Comparison of ENCODE assay signal across 13 mouse cellular contexts in the genomic region with DNA sequence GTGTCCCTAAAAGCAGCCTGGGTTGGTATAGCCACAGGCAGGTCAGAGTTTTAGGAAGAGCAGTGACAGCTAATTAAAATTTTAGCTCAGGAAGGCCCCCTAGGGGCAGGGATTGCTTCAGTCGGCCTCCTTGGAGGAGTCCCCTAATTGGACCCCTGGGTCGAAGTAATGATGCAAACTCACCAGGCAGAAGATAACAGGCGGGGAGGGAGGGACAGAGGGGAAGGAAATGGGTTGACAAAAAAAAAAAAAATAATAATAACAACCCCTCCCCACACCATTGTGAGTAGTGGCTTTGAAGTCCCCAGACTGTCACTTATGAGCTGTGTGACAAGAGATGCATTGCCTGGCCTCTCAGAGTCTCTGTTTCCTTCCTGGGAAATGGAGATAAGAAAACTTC. TPM values are rescaled to one million over a fixed set of nuclear protein-coding genes. Genes with fewer than 3 reads are reported as not detected.
DNase-seq lines count a peak whose midpoint lies in the region; ATAC-seq and TF ChIP-seq lines count a peak whose summit lies in the region.
"Had no signal": no experiment of that assay in that cellular context is flagged by ENCODE, and none has a peak within 500 bp of the region (broad histone marks: within the 10 kb centered on the region; RNA-seq: fewer than 3 reads in every experiment).

No protein-coding gene starts in this region.

- no peaks in the 10 kb centered on the region for H3K27me3 ChIP-seq in embryonic facial prominence, embryonic 14.5 days (replicated peaks; ENCODE audit: control insufficient read depth, insufficient read depth, low read length)
- peaks cover 56% of the 10 kb centered on the region for H3K27me3 ChIP-seq in embryonic facial prominence, embryonic 10.5 days (replicated peaks; ENCODE audit: low read depth, poor library complexity, severe bottlenecking)
- no peaks in the 10 kb centered on the region for H3K27me3 ChIP-seq in lung, postnatal 0 days (replicated peaks; ENCODE audit: insufficient read depth, low read length)
- H3K27me3 ChIP-seq: embryonic facial prominence, embryonic 13.5 days had no signal

- H3K27ac ChIP-seq in embryonic facial prominence, embryonic 14.5 days (replicated peaks; ENCODE audit: low read depth, low read length): no peak overlapping the region
- no peak overlapping the region for H3K27ac ChIP-seq in embryonic facial prominence, embryonic 10.5 days (replicated peaks)
- no peak overlapping the region; the same call in 1 of the 2 replicates for H3K27ac ChIP-seq in lung, postnatal 0 days (ENCODE audit: low read length)
- H3K27ac ChIP-seq: embryonic facial prominence, embryonic 13.5 days; neural tube, embryonic 12.5 days had no signal

- TF ChIP-seq EP300 in lung, postnatal 0 days (IDR thresholded peaks at IDR 0.05): peak; percentile 95

- ATAC-seq in embryonic facial prominence, embryonic 14.5 days (ENCODE audit: low read depth): peak; percentile 24; the same call in 1 of the 2 replicates
- peak; percentile 66 for ATAC-seq in lung, postnatal 0 days

- H3K4me1 ChIP-seq in embryonic facial prominence, embryonic 14.5 days (ENCODE audit: control insufficient read depth, insufficient read depth, low read length): peaks cover 8% of the 10 kb centered on the region; the same call in 1 of the 2 replicates
- peaks cover 89% of the 10 kb centered on the region for H3K4me1 ChIP-seq in embryonic facial prominence, embryonic 10.5 days
- H3K4me1 ChIP-seq in lung, postnatal 0 days (ENCODE audit: insufficient read depth, low read depth, low read length): no peaks in the 10 kb centered on the region

- H3K4me3 ChIP-seq in embryonic facial prominence, embryonic 14.5 days (ENCODE audit: low read depth, low read length): no peak overlapping the region
- H3K4me3 ChIP-seq in embryonic facial prominence, embryonic 10.5 days: no peak overlapping the region
- no peak overlapping the region for H3K4me3 ChIP-seq in lung, postnatal 0 days (ENCODE audit: low read depth, low read length)
- H3K4me3 ChIP-seq: embryonic facial prominence, embryonic 13.5 days; neural tube, embryonic 12.5 days had no signal

- peak; percentile 60 for DNase-seq in embryonic facial prominence, embryonic 14.5 days (ENCODE audit: low spot score)
- DNase-seq in embryonic facial prominence, embryonic 10.5 days (ENCODE audit: low spot score): no peak
- DNase-seq in lung, postnatal 0 days (ENCODE audit: low spot score): peak; percentile 62
- DNase-seq in lung, postnatal 25 days (ENCODE audit: low spot score): no peak
- peak; percentile 61 for DNase-seq in induced T-regulatory cell, adult 2 months (ENCODE audit: low read depth)
- peak; percentile 42 for DNase-seq in naive thymus-derived CD4-positive, alpha-beta T cell, adult 2 months (ENCODE audit: low read depth)
- no peak for DNase-seq in layer of hippocampus, adult 8-10 months (ENCODE audit: low spot score in 2 of 2)
- no peak for DNase-seq in ovary, postnatal 14 days (ENCODE audit: low spot score)
- DNase-seq: gastrocnemius, postnatal 25 days; heart, postnatal 36 days had no signal

- TF ChIP-seq CTCF in lung, postnatal 0 days (IDR thresholded peaks at IDR 0.05): peak; percentile 53

- H3K4me2 ChIP-seq in embryonic facial prominence, embryonic 14.5 days (ENCODE audit: low read depth, low read length): no peak overlapping the region
- no peak overlapping the region for H3K4me2 ChIP-seq in lung, postnatal 0 days (replicated peaks; ENCODE audit: low read depth, low read length)
- H3K4me2 ChIP-seq: embryonic facial prominence, embryonic 13.5 days; neural tube, embryonic 12.5 days had no signal

- H3K9me3 ChIP-seq in embryonic facial prominence, embryonic 14.5 days (ENCODE audit: control insufficient read depth, low read length): no peaks in the 10 kb centered on the region
- H3K9me3 ChIP-seq in embryonic facial prominence, embryonic 10.5 days: no peaks in the 10 kb centered on the region
- H3K9me3 ChIP-seq in lung, postnatal 0 days (ENCODE audit: low read length): no peaks in the 10 kb centered on the region
- H3K9me3 ChIP-seq: embryonic facial prominence, embryonic 13.5 days; neural tube, embryonic 12.5 days had no signal

- WGBS in embryonic facial prominence, embryonic 14.5 days: 21% methylated on average over 3 of the region's 3 CpGs
- WGBS in embryonic facial prominence, embryonic 10.5 days: 6% methylated on average over 3 of the region's 3 CpGs
- WGBS in lung, postnatal 0 days: 19% methylated on average over 3 of the region's 3 CpGs

- no peak overlapping the region for H3K9ac ChIP-seq in embryonic facial prominence, embryonic 14.5 days (ENCODE audit: low read depth, low read length)
- no peak overlapping the region for H3K9ac ChIP-seq in lung, postnatal 0 days (replicated peaks; ENCODE audit: low read depth)
- H3K9ac ChIP-seq: neural tube, embryonic 12.5 days had no signal

- no peaks in the 10 kb centered on the region for H3K36me3 ChIP-seq in embryonic facial prominence, embryonic 14.5 days (ENCODE audit: control insufficient read depth, insufficient read depth, low read length)
- H3K36me3 ChIP-seq in embryonic facial prominence, embryonic 10.5 days (replicated peaks): no peaks in the 10 kb centered on the region
- no peaks in the 10 kb centered on the region for H3K36me3 ChIP-seq in lung, postnatal 0 days (ENCODE audit: insufficient read depth, low read length)
- H3K36me3 ChIP-seq: embryonic facial prominence, embryonic 13.5 days; neural tube, embryonic 12.5 days had no signal

RNA-seq across cellular contexts. Expression of gene 1700017B05Rik, which starts 6.2 kb away (rescaled TPM):
- polyA plus RNA-seq in embryonic facial prominence, embryonic 14.5 days (2014; fragmentation: Nextera tagmentation; extraction: Ambion mirVana): 19.5 and 19.6 TPM in 2 replicates
- polyA plus RNA-seq in embryonic facial prominence, embryonic 10.5 days (2016; fragmentation: Nextera tagmentation; extraction: Ambion mirVana): 15.6 and 16.8 TPM in 2 replicates
- polyA plus RNA-seq in lung, postnatal 0 days (2015; fragmentation: Nextera tagmentation; extraction: Ambion mirVana): 15.6 TPM in 2 replicates
- 10 to 100 TPM; 25.0 to 43.8 (median 34.1) TPM for total RNA-seq in layer of hippocampus, adult 8-10 months (2022)

RNA-seq across cellular contexts. Expression of gene Trcg1, which starts 32.2 kb away (rescaled TPM):
- not detected in 2 replicates for polyA plus RNA-seq in embryonic facial prominence, embryonic 14.5 days (2014; fragmentation: Nextera tagmentation; extraction: Ambion mirVana)
- polyA plus RNA-seq in embryonic facial prominence, embryonic 10.5 days (2016; fragmentation: Nextera tagmentation; extraction: Ambion mirVana): 0.07 TPM in 1 of 2 replicates, not detected in the other
- not detected in 2 replicates for polyA plus RNA-seq in lung, postnatal 0 days (2015; fragmentation: Nextera tagmentation; extraction: Ambion mirVana)
- total RNA-seq in layer of hippocampus, adult 8-10 months (2022): not detected
- total RNA-seq: gastrocnemius, postnatal 25 days; heart, postnatal 36 days had no signal
- polyA plus RNA-seq: embryonic facial prominence, embryonic 13.5 days; limb, embryonic 14.5 days; neural tube, embryonic 12.5 days had no signal

Comparison
In these comparisons a context has a peak if more than half of its experiments do, and no peak if none do; other contexts are left out.
1. DNase-seq: peak in embryonic facial prominence, embryonic 14.5 days (single experiment), lung, postnatal 0 days (single experiment), induced T-regulatory cell, adult 2 months (single experiment) and naive thymus-derived CD4-positive, alpha-beta T cell, adult 2 months (single experiment); none in embryonic facial prominence, embryonic 10.5 days (single experiment), lung, postnatal 25 days (single experiment), layer of hippocampus, adult 8-10 months (0 of 2) and ovary, postnatal 14 days (single experiment).